Comparison of ENCODE assay signal across 12 mouse cellular contexts in the genomic region with DNA sequence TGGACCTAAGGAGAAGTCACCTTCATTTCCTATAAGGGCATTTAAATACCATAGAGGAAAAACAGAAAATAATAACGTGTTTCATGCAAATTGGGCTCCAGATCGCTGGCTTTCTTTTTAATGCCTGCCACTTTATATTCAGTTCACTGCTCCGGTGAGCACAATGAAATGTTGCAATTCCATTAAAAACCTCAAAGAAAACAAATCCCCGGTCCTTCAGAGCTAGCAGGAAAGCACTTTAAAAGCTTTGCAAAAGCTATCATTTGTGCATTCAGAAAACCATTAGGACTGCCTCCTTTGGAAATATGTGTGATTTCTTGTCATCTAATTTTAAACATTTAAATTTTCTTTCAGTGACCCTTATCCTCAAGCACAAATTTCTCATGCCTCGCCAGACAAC. TPM values are rescaled to one million over a fixed set of nuclear protein-coding genes. Genes with fewer than 3 reads are reported as not detected.
DNase-seq lines count a peak whose midpoint lies in the region; ATAC-seq and TF ChIP-seq lines count a peak whose summit lies in the region.
"Had no signal": no experiment of that assay in that cellular context is flagged by ENCODE, and none has a peak within 500 bp of the region (broad histone marks: within the 10 kb centered on the region; RNA-seq: fewer than 3 reads in every experiment).

No protein-coding gene starts in this region.

- DNase-seq in retina, postnatal 1 day, result peak; percentile 43
- no peak for DNase-seq in retina, embryonic 14.5 days (ENCODE audit: low spot score)
- no peak for DNase-seq in forebrain, postnatal 0 days
- DNase-seq in adrenal gland, adult 18-20 months (ENCODE audit: low spot score in 2 of 2), result no peak
- DNase-seq in adrenal gland, adult 8-10 months, result no peak

- no peaks in the 10 kb centered on the region for H3K4me1 ChIP-seq in hindbrain, embryonic 15.5 days (replicated peaks)
- no peaks in the 10 kb centered on the region for H3K4me1 ChIP-seq in hindbrain, embryonic 16.5 days (ENCODE audit: control insufficient read depth, insufficient read depth, low read depth, low read length)
- no peaks in the 10 kb centered on the region for H3K4me1 ChIP-seq in forebrain, postnatal 0 days (ENCODE audit: insufficient read depth)
- H3K4me1 ChIP-seq: limb, embryonic 15.5 days; liver, embryonic 15.5 days had no signal

- H3K27ac ChIP-seq in hindbrain, embryonic 15.5 days (replicated peaks), result peak overlapping the region; percentile 28; the same call in 1 of the 2 replicates
- H3K27ac ChIP-seq in hindbrain, embryonic 16.5 days (ENCODE audit: low read depth, low read length), result no peak overlapping the region; the same call in 1 of the 2 replicates
- H3K27ac ChIP-seq in forebrain, postnatal 0 days (ENCODE audit: low read depth, low read length), result no peak overlapping the region
- H3K27ac ChIP-seq: kidney, postnatal 0 days; limb, embryonic 15.5 days; liver, embryonic 15.5 days; macrophage had no signal

- no peaks in the 10 kb centered on the region for H3K36me3 ChIP-seq in hindbrain, embryonic 15.5 days
- no peaks in the 10 kb centered on the region for H3K36me3 ChIP-seq in hindbrain, embryonic 16.5 days (ENCODE audit: control insufficient read depth, insufficient read depth, low read length)
- no peaks in the 10 kb centered on the region for H3K36me3 ChIP-seq in forebrain, postnatal 0 days (ENCODE audit: insufficient read depth)
- H3K36me3 ChIP-seq: limb, embryonic 15.5 days; liver, embryonic 15.5 days had no signal

- ATAC-seq in hindbrain, embryonic 15.5 days (ENCODE audit: low FRiP score, low read depth), result no peak
- no peak for ATAC-seq in hindbrain, embryonic 16.5 days
- peak; percentile 74; the same call in 1 of the 2 replicates for ATAC-seq in forebrain, postnatal 0 days

- H3K27me3 ChIP-seq in hindbrain, embryonic 15.5 days, result no peaks in the 10 kb centered on the region
- no peaks in the 10 kb centered on the region for H3K27me3 ChIP-seq in hindbrain, embryonic 16.5 days (replicated peaks; ENCODE audit: control insufficient read depth, insufficient read depth, low read length)
- H3K27me3 ChIP-seq in forebrain, postnatal 0 days (ENCODE audit: insufficient read depth, low read length), result no peaks in the 10 kb centered on the region
- H3K27me3 ChIP-seq: CH12.LX; limb, embryonic 15.5 days; liver, embryonic 15.5 days had no signal

- H3K4me3 ChIP-seq in hindbrain, embryonic 15.5 days, result no peak overlapping the region
- H3K4me3 ChIP-seq in hindbrain, embryonic 16.5 days (ENCODE audit: low read length), result no peak overlapping the region
- no peak overlapping the region for H3K4me3 ChIP-seq in forebrain, postnatal 0 days (ENCODE audit: low read depth, low read length)
- H3K4me3 ChIP-seq: limb, embryonic 15.5 days; liver, embryonic 15.5 days had no signal

- no peaks in the 10 kb centered on the region for H3K9me3 ChIP-seq in hindbrain, embryonic 15.5 days
- H3K9me3 ChIP-seq in hindbrain, embryonic 16.5 days (ENCODE audit: control insufficient read depth, low read length), result peaks cover 5% of the 10 kb centered on the region
- no peaks in the 10 kb centered on the region for H3K9me3 ChIP-seq in forebrain, postnatal 0 days (ENCODE audit: low read length)
- H3K9me3 ChIP-seq: limb, embryonic 15.5 days; liver, embryonic 15.5 days had no signal

- WGBS in hindbrain, embryonic 15.5 days, result 30% methylated on average over 5 of the region's 5 CpGs
- WGBS in hindbrain, embryonic 16.5 days, result 23% methylated on average over 5 of the region's 5 CpGs
- WGBS in forebrain, postnatal 0 days, result 6% methylated on average over 5 of the region's 5 CpGs

- no peak overlapping the region for H3K9ac ChIP-seq in hindbrain, embryonic 15.5 days
- no peak overlapping the region for H3K9ac ChIP-seq in hindbrain, embryonic 16.5 days (ENCODE audit: low read depth, low read length)
- no peak overlapping the region for H3K9ac ChIP-seq in forebrain, postnatal 0 days
- H3K9ac ChIP-seq: limb, embryonic 15.5 days; liver, embryonic 15.5 days had no signal

- TF ChIP-seq CTCF in forebrain, postnatal 0 days (IDR thresholded peaks at IDR 0.05; ENCODE audit: low read depth), result no peak

- H3K4me2 ChIP-seq in hindbrain, embryonic 15.5 days, result no peak overlapping the region
- H3K4me2 ChIP-seq in hindbrain, embryonic 16.5 days (ENCODE audit: low read length), result no peak overlapping the region
- H3K4me2 ChIP-seq in forebrain, postnatal 0 days (ENCODE audit: low read depth), result no peak overlapping the region
- H3K4me2 ChIP-seq: limb, embryonic 15.5 days; liver, embryonic 15.5 days had no signal

RNA-seq across cellular contexts. Expression of a gene that starts 40.9 kb away (rescaled TPM):
- 95.2 and 109 TPM in 2 replicates for polyA plus RNA-seq in hindbrain, embryonic 15.5 days (2015; fragmentation: Nextera tagmentation; extraction: Ambion mirVana)
- 85.7 and 101 TPM in 2 replicates for polyA plus RNA-seq in hindbrain, embryonic 16.5 days (2015; fragmentation: Nextera tagmentation; extraction: Ambion mirVana)
- total RNA-seq in forebrain, postnatal 0 days (2014; rRNA removed), result 98.9 and 114 TPM in 2 replicates
- 143 and 152 TPM in 2 replicates for polyA plus RNA-seq in forebrain, postnatal 0 days (2015; fragmentation: Nextera tagmentation; extraction: Ambion mirVana)
- total RNA-seq in adrenal gland, adult 18-20 months (2021), result 10 to 100 TPM; 69.0 to 69.7 TPM
- total RNA-seq in adrenal gland, adult 8-10 months (2022), result 10 to 100 TPM; 63.0 to 79.8 (median 64.5) TPM
